8 mouse cellular contexts compared by ENCODE assay signal in the genomic region with DNA sequence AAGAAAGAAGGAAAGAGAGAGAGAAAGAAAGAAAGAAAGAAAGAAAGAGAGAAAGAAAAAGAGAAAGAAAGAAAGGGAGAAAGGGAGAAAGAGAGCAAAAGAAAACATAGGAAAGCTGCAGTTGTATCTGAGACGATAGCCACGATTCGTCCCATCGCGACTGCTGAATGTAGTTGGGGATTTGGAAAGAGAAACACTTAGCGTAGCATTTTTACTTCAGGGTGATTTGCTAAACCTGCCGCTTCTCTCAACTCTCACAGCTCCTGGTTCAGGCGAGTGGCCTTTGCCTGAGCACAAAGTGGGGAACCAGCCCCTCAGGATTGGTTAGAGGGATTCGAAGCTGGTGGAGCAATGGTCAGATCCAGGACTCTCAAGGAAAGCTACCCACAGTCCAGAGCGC. TPM values are rescaled to one million over a fixed set of nuclear protein-coding genes. Genes with fewer than 3 reads are reported as not detected.
DNase-seq lines count a peak whose midpoint lies in the region; ATAC-seq and TF ChIP-seq lines count a peak whose summit lies in the region.

No protein-coding gene starts in this region.

- H3K27ac ChIP-seq in heart, postnatal 0 days (ENCODE audit: low read depth) = peak overlapping the region; percentile 5; the same call in 1 of the 2 replicates
- H3K27ac ChIP-seq in hindbrain, embryonic 14.5 days = no peak overlapping the region
- no peak overlapping the region for H3K27ac ChIP-seq in midbrain, embryonic 13.5 days

- H3K4me3 ChIP-seq in heart, postnatal 0 days (ENCODE audit: low read depth, low read length) = peak overlapping the region; percentile 68
- H3K4me3 ChIP-seq in hindbrain, embryonic 14.5 days (replicated peaks; ENCODE audit: low read length) = no peak overlapping the region
- H3K4me3 ChIP-seq in midbrain, embryonic 13.5 days (replicated peaks) = no peak overlapping the region

- peaks cover 26% of the 10 kb centered on the region for H3K4me1 ChIP-seq in heart, postnatal 0 days (ENCODE audit: control insufficient read depth, insufficient read depth)
- H3K4me1 ChIP-seq in hindbrain, embryonic 14.5 days (replicated peaks; ENCODE audit: control insufficient read depth, insufficient read depth, low read length) = peaks cover 21% of the 10 kb centered on the region
- H3K4me1 ChIP-seq in midbrain, embryonic 13.5 days (replicated peaks) = peaks cover 36% of the 10 kb centered on the region

- H3K27me3 ChIP-seq in heart, postnatal 0 days (ENCODE audit: control insufficient read depth, insufficient read depth, low read length) = no peaks in the 10 kb centered on the region
- H3K27me3 ChIP-seq in hindbrain, embryonic 14.5 days (ENCODE audit: control insufficient read depth, insufficient read depth, low read length) = no peaks in the 10 kb centered on the region
- 0 out of 2 replicates have a peak, but pooled peaks cover 2% of the 10 kb centered on the region for H3K27me3 ChIP-seq in midbrain, embryonic 13.5 days

- no peak for TF ChIP-seq EP300 in heart, postnatal 0 days (IDR thresholded peaks at IDR 0.05; ENCODE audit: low read depth)

- TF ChIP-seq CTCF in heart, postnatal 0 days (IDR thresholded peaks at IDR 0.05; ENCODE audit: low read depth) = no peak

- no peak for ATAC-seq in heart, postnatal 0 days (ENCODE audit: insufficient read depth, low read depth)
- ATAC-seq in hindbrain, embryonic 14.5 days (ENCODE audit: low FRiP score) = no peak
- no peak for ATAC-seq in midbrain, embryonic 13.5 days

- no peak for DNase-seq in heart, postnatal 0 days (ENCODE audit: low spot score)
- no peak for DNase-seq in heart, postnatal 10 days
- peak; percentile 29 for DNase-seq in NIH3T3 (ENCODE audit: low read depth)
- DNase-seq in hindbrain, embryonic 14.5 days (ENCODE audit: low spot score) = no peak
- no peak for DNase-seq in Muller cell, postnatal 12 days (ENCODE audit: inconsistent ontology term)
- no peak for DNase-seq in gastrocnemius, postnatal 14 days
- DNase-seq in layer of hippocampus, adult 18-20 months (ENCODE audit: low spot score in 2 of 2) = no peak

- H3K9me3 ChIP-seq in heart, postnatal 0 days (replicated peaks; ENCODE audit: control insufficient read depth, low read length) = 0 out of 2 replicates have a peak, but pooled peaks cover 6% of the 10 kb centered on the region
- H3K9me3 ChIP-seq in hindbrain, embryonic 14.5 days (ENCODE audit: control insufficient read depth, low read length) = no peaks in the 10 kb centered on the region
- H3K9me3 ChIP-seq in midbrain, embryonic 13.5 days = peaks cover 2% of the 10 kb centered on the region; the same call in 1 of the 2 replicates

- intact Hi-C loops in heart, postnatal 10 days (cut with DNase I) = no loop called here
- intact Hi-C loops in gastrocnemius, postnatal 14 days (cut with DNase I; ENCODE audit: low total_unique reads) = no loop called here

- WGBS in heart, postnatal 0 days = 10% methylated on average over 10 of the region's 10 CpGs
- 16% methylated on average over 10 of the region's 10 CpGs for WGBS in hindbrain, embryonic 14.5 days
- WGBS in midbrain, embryonic 13.5 days = 16% methylated on average over 10 of the region's 10 CpGs

- 0 out of 2 replicates have a peak, but pooled peaks cover 4% of the 10 kb centered on the region for H3K36me3 ChIP-seq in heart, postnatal 0 days (replicated peaks; ENCODE audit: control insufficient read depth, insufficient read depth, low read length)
- no peaks in the 10 kb centered on the region for H3K36me3 ChIP-seq in hindbrain, embryonic 14.5 days (replicated peaks; ENCODE audit: control insufficient read depth, insufficient read depth)
- H3K36me3 ChIP-seq in midbrain, embryonic 13.5 days = no peaks in the 10 kb centered on the region

- H3K4me2 ChIP-seq in heart, postnatal 0 days (ENCODE audit: low read depth, low read length) = peak overlapping the region; percentile 89
- H3K4me2 ChIP-seq in hindbrain, embryonic 14.5 days (replicated peaks) = peak overlapping the region; percentile 83; the same call in 1 of the 2 replicates
- H3K4me2 ChIP-seq in midbrain, embryonic 13.5 days (replicated peaks) = peak overlapping the region; percentile 87

- H3K9ac ChIP-seq in heart, postnatal 0 days (replicated peaks; ENCODE audit: low read depth, low read length) = no peak overlapping the region
- no peak overlapping the region for H3K9ac ChIP-seq in hindbrain, embryonic 14.5 days
- H3K9ac ChIP-seq in midbrain, embryonic 13.5 days (replicated peaks) = 0 out of 2 replicates have a peak overlapping the region, but pooled peaks have one; percentile 37

RNA-seq across cellular contexts. Expression of a gene that starts 0.5 kb away (rescaled TPM):
- total RNA-seq in heart, postnatal 0 days (2014; rRNA removed; ENCODE audit: low replicate concordance) = 353 and 356 TPM in 2 replicates
- 68.9 and 71.0 TPM in 2 replicates for polyA plus RNA-seq in heart, postnatal 0 days (2015; fragmentation: Nextera tagmentation; extraction: Ambion mirVana)
- total RNA-seq in heart, postnatal 10 days (2021) = 100 to 1,000 TPM; 108 to 119 TPM
- 93.5 and 98.2 TPM in 2 replicates for polyA plus RNA-seq in hindbrain, embryonic 14.5 days (2014; fragmentation: Nextera tagmentation; extraction: Ambion mirVana)
- polyA plus RNA-seq in midbrain, embryonic 13.5 days (2015; fragmentation: Nextera tagmentation; extraction: Ambion mirVana) = 96.9 and 106 TPM in 2 replicates
- total RNA-seq in gastrocnemius, postnatal 14 days (2021) = 1 to 10 TPM; 9.0 to 9.3 TPM
- total RNA-seq in layer of hippocampus, adult 18-20 months (2021) = 100 to 1,000 TPM; 217 to 223 TPM

RNA-seq across cellular contexts. Expression of a gene that starts 31.4 kb away (rescaled TPM):
- not detected in 2 replicates for total RNA-seq in heart, postnatal 0 days (2014; rRNA removed; ENCODE audit: low replicate concordance)
- not detected in 2 replicates for polyA plus RNA-seq in heart, postnatal 0 days (2015; fragmentation: Nextera tagmentation; extraction: Ambion mirVana)
- total RNA-seq in heart, postnatal 10 days (2021) = not detected
- polyA plus RNA-seq in hindbrain, embryonic 14.5 days (2014; fragmentation: Nextera tagmentation; extraction: Ambion mirVana) = not detected in 2 replicates
- not detected in 2 replicates for polyA plus RNA-seq in midbrain, embryonic 13.5 days (2015; fragmentation: Nextera tagmentation; extraction: Ambion mirVana)
- total RNA-seq in gastrocnemius, postnatal 14 days (2021) = not detected
- total RNA-seq in layer of hippocampus, adult 18-20 months (2021) = 1 to 10 TPM in 1 of 2 experiments, under 1 TPM in 1; 0.74 to 1.2 TPM

RNA-seq across cellular contexts. Expression of a gene that starts 32.0 kb away (rescaled TPM):
- total RNA-seq in heart, postnatal 0 days (2014; rRNA removed; ENCODE audit: low replicate concordance) = 14.8 and 48.9 TPM in 2 replicates
- polyA plus RNA-seq in heart, postnatal 0 days (2015; fragmentation: Nextera tagmentation; extraction: Ambion mirVana) = 18.1 and 18.6 TPM in 2 replicates
- 1 to 10 TPM; 7.9 to 9.3 TPM for total RNA-seq in heart, postnatal 10 days (2021)
- polyA plus RNA-seq in hindbrain, embryonic 14.5 days (2014; fragmentation: Nextera tagmentation; extraction: Ambion mirVana) = 46.9 and 48.1 TPM in 2 replicates
- 32.4 and 36.8 TPM in 2 replicates for polyA plus RNA-seq in midbrain, embryonic 13.5 days (2015; fragmentation: Nextera tagmentation; extraction: Ambion mirVana)
- 1 to 10 TPM; 3.7 to 4.6 TPM for total RNA-seq in gastrocnemius, postnatal 14 days (2021)
- 10 to 100 TPM; 39.9 to 40.5 TPM for total RNA-seq in layer of hippocampus, adult 18-20 months (2021)

RNA-seq across cellular contexts. Expression of a gene that starts 33.1 kb away (rescaled TPM):
- not detected in 2 replicates for total RNA-seq in heart, postnatal 0 days (2014; rRNA removed; ENCODE audit: low replicate concordance)
- polyA plus RNA-seq in heart, postnatal 0 days (2015; fragmentation: Nextera tagmentation; extraction: Ambion mirVana) = not detected in 2 replicates
- not detected for total RNA-seq in heart, postnatal 10 days (2021)
- 0.09 and 0.15 TPM in 2 replicates for polyA plus RNA-seq in hindbrain, embryonic 14.5 days (2014; fragmentation: Nextera tagmentation; extraction: Ambion mirVana)
- polyA plus RNA-seq in midbrain, embryonic 13.5 days (2015; fragmentation: Nextera tagmentation; extraction: Ambion mirVana) = 0.10 and 0.24 TPM in 2 replicates
- not detected for total RNA-seq in gastrocnemius, postnatal 14 days (2021)
- total RNA-seq in layer of hippocampus, adult 18-20 months (2021) = under 1 TPM; 0.64 to 0.79 TPM

RNA-seq across cellular contexts. Expression of a gene that starts 40.0 kb away (rescaled TPM):
- 0.27 and 2.4 TPM in 2 replicates for total RNA-seq in heart, postnatal 0 days (2014; rRNA removed; ENCODE audit: low replicate concordance)
- polyA plus RNA-seq in heart, postnatal 0 days (2015; fragmentation: Nextera tagmentation; extraction: Ambion mirVana) = 0.11 TPM in 2 replicates
- under 1 TPM; 0.14 to 0.40 TPM for total RNA-seq in heart, postnatal 10 days (2021)
- polyA plus RNA-seq in hindbrain, embryonic 14.5 days (2014; fragmentation: Nextera tagmentation; extraction: Ambion mirVana) = 6.3 and 6.4 TPM in 2 replicates
- polyA plus RNA-seq in midbrain, embryonic 13.5 days (2015; fragmentation: Nextera tagmentation; extraction: Ambion mirVana) = 2.7 and 3.3 TPM in 2 replicates
- total RNA-seq in gastrocnemius, postnatal 14 days (2021) = under 1 TPM; 0.04 to 0.33 TPM
- 10 to 100 TPM; 37.9 to 40.8 TPM for total RNA-seq in layer of hippocampus, adult 18-20 months (2021)

Comparison
In these comparisons a context has a peak if more than half of its experiments do, and no peak if none do; other contexts are left out.
1. RNA of a gene that starts 0.5 kb away (total RNA-seq): 353 to 356 TPM in heart, postnatal 0 days, 217 to 223 TPM in layer of hippocampus, adult 18-20 months and 108 to 119 TPM in heart, postnatal 10 days; 9.0 to 9.3 TPM in gastrocnemius, postnatal 14 days; every median in the first group is over 10 times any median in the second.
2. Peak in every context shown above with its lines, with median percentiles within 50 percentile points of each other: H3K4me2 ChIP-seq.